8 mouse cellular contexts compared by ENCODE assay signal in genomic region chr14:55148363-55148915, GRCm38 (mm10). TPM values are rescaled to one million over a fixed set of nuclear protein-coding genes. Genes with fewer than 3 reads are reported as not detected.
DNase-seq lines count a peak whose midpoint lies in the region; ATAC-seq lines count a peak whose summit lies in the region.

No protein-coding gene starts in this region.

- no peaks in the 10 kb centered on the region for H3K9me3 ChIP-seq in intestine, embryonic 14.5 days (ENCODE audit: control insufficient read depth, low read length)
- no peaks in the 10 kb centered on the region for H3K9me3 ChIP-seq in intestine, embryonic 16.5 days (ENCODE audit: control insufficient read depth, low read length)
- no peaks in the 10 kb centered on the region for H3K9me3 ChIP-seq in forebrain, embryonic 14.5 days (replicated peaks; ENCODE audit: control insufficient read depth, low read length)

- H3K36me3 ChIP-seq in intestine, embryonic 14.5 days (ENCODE audit: control insufficient read depth, insufficient read depth, low read length) = no peaks in the 10 kb centered on the region
- no peaks in the 10 kb centered on the region for H3K36me3 ChIP-seq in intestine, embryonic 16.5 days (ENCODE audit: control insufficient read depth, insufficient read depth, low read length)
- no peaks in the 10 kb centered on the region for H3K36me3 ChIP-seq in forebrain, embryonic 14.5 days (ENCODE audit: control insufficient read depth, insufficient read depth, low read length)
- no peaks in the 10 kb centered on the region for H3K36me3 ChIP-seq in splenic B cell, adult 2 months (ENCODE audit: control insufficient read depth, insufficient read depth, low read length, poor library complexity, severe bottlenecking)

- H3K4me1 ChIP-seq in intestine, embryonic 14.5 days (replicated peaks; ENCODE audit: control insufficient read depth, insufficient read depth, low read length) = no peaks in the 10 kb centered on the region
- no peaks in the 10 kb centered on the region for H3K4me1 ChIP-seq in intestine, embryonic 16.5 days (ENCODE audit: control insufficient read depth, insufficient read depth, low read length)
- H3K4me1 ChIP-seq in forebrain, embryonic 14.5 days (ENCODE audit: control insufficient read depth, insufficient read depth, low read length) = no peaks in the 10 kb centered on the region

- no peak overlapping the region for H3K4me2 ChIP-seq in intestine, embryonic 14.5 days (ENCODE audit: low read length)
- H3K4me2 ChIP-seq in intestine, embryonic 16.5 days (ENCODE audit: low read depth, low read length) = no peak overlapping the region
- no peak overlapping the region for H3K4me2 ChIP-seq in forebrain, embryonic 14.5 days (ENCODE audit: low read length)

- H3K27me3 ChIP-seq in intestine, embryonic 14.5 days (replicated peaks; ENCODE audit: control insufficient read depth, insufficient read depth, low read length) = no peaks in the 10 kb centered on the region
- no peaks in the 10 kb centered on the region for H3K27me3 ChIP-seq in intestine, embryonic 16.5 days (replicated peaks; ENCODE audit: control insufficient read depth, insufficient read depth, low read length)
- no peaks in the 10 kb centered on the region for H3K27me3 ChIP-seq in forebrain, embryonic 14.5 days (replicated peaks; ENCODE audit: control insufficient read depth, insufficient read depth, low read length)
- no peaks in the 10 kb centered on the region for H3K27me3 ChIP-seq in splenic B cell, adult 2 months (ENCODE audit: control insufficient read depth, insufficient read depth, low read length, poor library complexity, severe bottlenecking)

- H3K27ac ChIP-seq in intestine, embryonic 14.5 days (ENCODE audit: low read depth) = no peak overlapping the region
- H3K27ac ChIP-seq in intestine, embryonic 16.5 days (ENCODE audit: low read length) = no peak overlapping the region
- H3K27ac ChIP-seq in forebrain, embryonic 14.5 days (ENCODE audit: low read depth, low read length) = no peak overlapping the region

- no peak overlapping the region for H3K9ac ChIP-seq in intestine, embryonic 14.5 days (ENCODE audit: low read length)
- H3K9ac ChIP-seq in intestine, embryonic 16.5 days (ENCODE audit: low read depth, low read length) = no peak overlapping the region
- H3K9ac ChIP-seq in forebrain, embryonic 14.5 days (ENCODE audit: low read length) = no peak overlapping the region

- DNase-seq in intestine, embryonic 14.5 days (ENCODE audit: low spot score) = peak; percentile 79
- DNase-seq in c-Kit-positive CD71-positive TER-119-negative erythroid progenitor cells, embryonic 14.5 days (ENCODE audit: low read depth) = peak; percentile 23
- DNase-seq in forebrain, embryonic 14.5 days (ENCODE audit: low spot score) = peak; percentile 86
- peak; percentile 77 for DNase-seq in induced T-regulatory cell, adult 2 months (ENCODE audit: low read depth)
- DNase-seq in left cerebral cortex, postnatal 14 days (ENCODE audit: low spot score in 2 of 2) = peak; percentile 68 to 73
- DNase-seq in monocyte, adult 2 months (ENCODE audit: low read depth in 1 of 2, low spot score in 2 of 2) = peak; percentile 17 to 28
- peak; percentile 69 for DNase-seq in splenic B cell, adult 2 months (ENCODE audit: low read depth, low spot score)

- intact Hi-C loops in left cerebral cortex, postnatal 14 days (cut with DNase I) = loop anchor here (5.0 to 10.0 kb wide), 3 partner anchors 69 to 396 kb away; partner anchors contain the start of gene Pck2

- no peak overlapping the region for H3K4me3 ChIP-seq in intestine, embryonic 14.5 days (ENCODE audit: low read depth, low read length)
- H3K4me3 ChIP-seq in intestine, embryonic 16.5 days (ENCODE audit: low read length) = no peak overlapping the region
- no peak overlapping the region for H3K4me3 ChIP-seq in forebrain, embryonic 14.5 days (ENCODE audit: low read depth, low read length)

- WGBS in intestine, embryonic 14.5 days = 40% methylated on average over 5 of the region's 5 CpGs
- 35% methylated on average over 5 of the region's 5 CpGs for WGBS in intestine, embryonic 16.5 days
- 29% methylated on average over 5 of the region's 5 CpGs for WGBS in forebrain, embryonic 14.5 days

- no peak for ATAC-seq in intestine, embryonic 14.5 days (replicated peaks; ENCODE audit: low FRiP score, low TSS enrichment, low read depth)
- no peak; the same call in 1 of the 2 replicates for ATAC-seq in intestine, embryonic 16.5 days
- ATAC-seq in forebrain, embryonic 14.5 days = peak; percentile 79

RNA-seq across cellular contexts. Expression of gene Jph4, which starts 31.7 kb away (rescaled TPM):
- 1.7 and 2.0 TPM in 2 replicates for polyA plus RNA-seq in intestine, embryonic 14.5 days (2014; fragmentation: Nextera tagmentation; extraction: Ambion mirVana)
- 0.82 and 1.2 TPM in 2 replicates for polyA plus RNA-seq in intestine, embryonic 16.5 days (2015; fragmentation: Nextera tagmentation; extraction: Ambion mirVana)
- 24.1 and 28.9 TPM in 2 replicates for polyA plus RNA-seq in forebrain, embryonic 14.5 days (2014; fragmentation: Nextera tagmentation; extraction: Ambion mirVana)
- 100 to 1,000 TPM; 366 to 372 TPM for total RNA-seq in left cerebral cortex, postnatal 14 days (2021)

RNA-seq across cellular contexts. Expression of gene Ap1g2, which starts 42.0 kb away (rescaled TPM):
- 44.7 and 49.8 TPM in 2 replicates for polyA plus RNA-seq in intestine, embryonic 14.5 days (2014; fragmentation: Nextera tagmentation; extraction: Ambion mirVana)
- polyA plus RNA-seq in intestine, embryonic 16.5 days (2015; fragmentation: Nextera tagmentation; extraction: Ambion mirVana) = 106 and 120 TPM in 2 replicates
- polyA plus RNA-seq in forebrain, embryonic 14.5 days (2014; fragmentation: Nextera tagmentation; extraction: Ambion mirVana) = 8.1 and 9.2 TPM in 2 replicates
- total RNA-seq in left cerebral cortex, postnatal 14 days (2021) = 10 to 100 TPM; 10.4 to 12.3 TPM

RNA-seq across cellular contexts. Expression of gene Thtpa, which starts 53.9 kb away (rescaled TPM):
- 20.8 and 24.0 TPM in 2 replicates for polyA plus RNA-seq in intestine, embryonic 14.5 days (2014; fragmentation: Nextera tagmentation; extraction: Ambion mirVana)
- 17.9 and 20.7 TPM in 2 replicates for polyA plus RNA-seq in intestine, embryonic 16.5 days (2015; fragmentation: Nextera tagmentation; extraction: Ambion mirVana)
- 44.4 and 47.2 TPM in 2 replicates for polyA plus RNA-seq in forebrain, embryonic 14.5 days (2014; fragmentation: Nextera tagmentation; extraction: Ambion mirVana)
- 10 to 100 TPM; 26.7 to 28.1 TPM for total RNA-seq in left cerebral cortex, postnatal 14 days (2021)

RNA-seq across cellular contexts. Expression of gene Zfhx2, which starts 56.3 kb away (rescaled TPM):
- 5.0 and 5.4 TPM in 2 replicates for polyA plus RNA-seq in intestine, embryonic 14.5 days (2014; fragmentation: Nextera tagmentation; extraction: Ambion mirVana)
- polyA plus RNA-seq in intestine, embryonic 16.5 days (2015; fragmentation: Nextera tagmentation; extraction: Ambion mirVana) = 2.7 and 3.0 TPM in 2 replicates
- polyA plus RNA-seq in forebrain, embryonic 14.5 days (2014; fragmentation: Nextera tagmentation; extraction: Ambion mirVana) = 8.5 and 12.0 TPM in 2 replicates
- 10 to 100 TPM; 37.2 to 37.9 TPM for total RNA-seq in left cerebral cortex, postnatal 14 days (2021)

Comparison
In these comparisons a context has a peak if more than half of its experiments do, and no peak if none do; other contexts are left out.
1. DNase-seq: peak in every context shown above with its lines; median percentile 86 in forebrain, embryonic 14.5 days; 79 in intestine, embryonic 14.5 days; 77 in induced T-regulatory cell, adult 2 months; 70 in left cerebral cortex, postnatal 14 days; 69 in splenic B cell, adult 2 months; 23 in c-Kit-positive CD71-positive TER-119-negative erythroid progenitor cells, embryonic 14.5 days; 22 in monocyte, adult 2 months.